Mouse (Mus musculus): Measurements from ENCODE around the gene Mphosph8. TPM values are rescaled to one million over a fixed set of nuclear protein-coding genes. Genes with fewer than 3 reads are reported as not detected.

Mphosph8 gene
- polyA plus RNA-seq (2015; fragmentation: Nextera tagmentation; extraction: Ambion mirVana), result 42.4 TPM in 2 replicates

- H3K27ac ChIP-seq (ENCODE audit: low read length), result peak within 1 kb of the TSS; percentile 86
- H3K9ac ChIP-seq (ENCODE audit: low read depth, low read length), result peak within 1 kb of the TSS; percentile 71
- ATAC-seq, result peak; percentile 100
- H3K4me1 ChIP-seq (ENCODE audit: control insufficient read depth, insufficient read depth, low read length), result peaks cover 20% of the 10 kb centered on the region
- H3K4me2 ChIP-seq (ENCODE audit: low read length), result peak within 1 kb of the TSS; percentile 80
- WGBS, result under 1% methylated on average over 70 of the region's 70 CpGs
- H3K27me3 ChIP-seq (ENCODE audit: control insufficient read depth, insufficient read depth, low read depth, low read length), result no peaks in the 10 kb centered on the region
- peaks cover 9% of the 10 kb centered on the region; the same call in 1 of the 2 replicates for H3K36me3 ChIP-seq (ENCODE audit: control insufficient read depth, insufficient read depth, low read length)
- no peaks in the 10 kb centered on the region for H3K9me3 ChIP-seq (replicated peaks; ENCODE audit: control insufficient read depth, low read length, poor library complexity, severe bottlenecking)
- peak within 1 kb of the TSS; percentile 57 for H3K4me3 ChIP-seq (ENCODE audit: low read depth, low read length)
Measured at GRCm38 (mm10) chr14:56667969-56668802, at the start of gene Mphosph8. Gene Mphosph8 (plus strand): TSS chr14:56668248.

- H3K9ac ChIP-seq (ENCODE audit: low read depth, low read length), result no peak overlapping the region
- 93% methylated on average over 8 of the region's 8 CpGs for WGBS
Measured at GRCm38 (mm10) chr14:56620425-56620824, 47.6 kb upstream of the Mphosph8 start.

GRCm38 (mm10) chr14:56626202-56626601 lies 41.8 kb upstream of the Mphosph8 start:
- no peak overlapping the region for H3K4me3 ChIP-seq (ENCODE audit: low read depth, low read length)
- no peaks in the 10 kb centered on the region for H3K9me3 ChIP-seq (replicated peaks; ENCODE audit: control insufficient read depth, low read length, poor library complexity, severe bottlenecking)
- WGBS, result 90% methylated on average over 4 of the region's 4 CpGs
- no peak overlapping the region for H3K4me2 ChIP-seq (ENCODE audit: low read length)
- H3K27me3 ChIP-seq (ENCODE audit: control insufficient read depth, insufficient read depth, low read depth, low read length), result no peaks in the 10 kb centered on the region
- H3K9ac ChIP-seq (ENCODE audit: low read depth, low read length), result no peak overlapping the region
- no peaks in the 10 kb centered on the region for H3K36me3 ChIP-seq (ENCODE audit: control insufficient read depth, insufficient read depth, low read length)
- no peaks in the 10 kb centered on the region for H3K4me1 ChIP-seq (ENCODE audit: control insufficient read depth, insufficient read depth, low read length)
- no peak for ATAC-seq
- no peak overlapping the region for H3K27ac ChIP-seq (ENCODE audit: low read length)

More at GRCm38 (mm10) chr14:56620425-56620824, 47.6 kb upstream of the Mphosph8 start:
- no peak overlapping the region for H3K4me2 ChIP-seq (ENCODE audit: low read length)
- no peaks in the 10 kb centered on the region for H3K9me3 ChIP-seq (replicated peaks; ENCODE audit: control insufficient read depth, low read length, poor library complexity, severe bottlenecking)
- H3K27me3 ChIP-seq (ENCODE audit: control insufficient read depth, insufficient read depth, low read depth, low read length), result no peaks in the 10 kb centered on the region
- no peak for ATAC-seq
- no peak overlapping the region for H3K4me3 ChIP-seq (ENCODE audit: low read depth, low read length)
- H3K27ac ChIP-seq (ENCODE audit: low read length), result no peak overlapping the region
- H3K4me1 ChIP-seq (ENCODE audit: control insufficient read depth, insufficient read depth, low read length), result no peaks in the 10 kb centered on the region
- no peaks in the 10 kb centered on the region for H3K36me3 ChIP-seq (ENCODE audit: control insufficient read depth, insufficient read depth, low read length)

- no peak for ATAC-seq
- no peaks in the 10 kb centered on the region for H3K27me3 ChIP-seq (ENCODE audit: control insufficient read depth, insufficient read depth, low read depth, low read length)
- H3K27ac ChIP-seq (ENCODE audit: low read length), result no peak overlapping the region
- no peaks in the 10 kb centered on the region for H3K36me3 ChIP-seq (ENCODE audit: control insufficient read depth, insufficient read depth, low read length)
- no peak overlapping the region for H3K4me2 ChIP-seq (ENCODE audit: low read length)
- no peak overlapping the region for H3K9ac ChIP-seq (ENCODE audit: low read depth, low read length)
- no peaks in the 10 kb centered on the region for H3K4me1 ChIP-seq (ENCODE audit: control insufficient read depth, insufficient read depth, low read length)
- WGBS, result 96% methylated on average over 3 of the region's 3 CpGs
- no peak overlapping the region for H3K4me3 ChIP-seq (ENCODE audit: low read depth, low read length)
- no peaks in the 10 kb centered on the region for H3K9me3 ChIP-seq (replicated peaks; ENCODE audit: control insufficient read depth, low read length, poor library complexity, severe bottlenecking)
Measured at GRCm38 (mm10) chr14:56628336-56628735, 39.7 kb upstream of the Mphosph8 start.

- no peak overlapping the region for H3K9ac ChIP-seq (ENCODE audit: low read depth, low read length)
- H3K27ac ChIP-seq (ENCODE audit: low read length), result no peak overlapping the region
- 96% methylated on average over 2 of the region's 2 CpGs for WGBS
- H3K9me3 ChIP-seq (replicated peaks; ENCODE audit: control insufficient read depth, low read length, poor library complexity, severe bottlenecking), result no peaks in the 10 kb centered on the region
- no peak overlapping the region for H3K4me2 ChIP-seq (ENCODE audit: low read length)
- no peak for ATAC-seq
- H3K4me1 ChIP-seq (ENCODE audit: control insufficient read depth, insufficient read depth, low read length), result no peaks in the 10 kb centered on the region
- H3K36me3 ChIP-seq (ENCODE audit: control insufficient read depth, insufficient read depth, low read length), result no peaks in the 10 kb centered on the region
- H3K4me3 ChIP-seq (ENCODE audit: low read depth, low read length), result no peak overlapping the region
- no peaks in the 10 kb centered on the region for H3K27me3 ChIP-seq (ENCODE audit: control insufficient read depth, insufficient read depth, low read depth, low read length)
Measured at GRCm38 (mm10) chr14:56631109-56631508, 36.9 kb upstream of the Mphosph8 start.

- no peak for ATAC-seq
- Histone ChIP-seq H3K27me3 (ENCODE audit: control insufficient read depth, insufficient read depth, low read depth, low read length) (no peaks in the 10 kb centered on the region), H3K27ac (ENCODE audit: low read length) (no peak overlapping the region), H3K36me3 (ENCODE audit: control insufficient read depth, insufficient read depth, low read length) (no peaks in the 10 kb centered on the region), H3K4me3 (ENCODE audit: low read depth, low read length) (no peak overlapping the region), H3K4me2 (ENCODE audit: low read length) (no peak overlapping the region), H3K9ac (ENCODE audit: low read depth, low read length) (no peak overlapping the region), H3K9me3 (replicated peaks; ENCODE audit: control insufficient read depth, low read length, poor library complexity, severe bottlenecking) (no peaks in the 10 kb centered on the region), H3K4me1 (ENCODE audit: control insufficient read depth, insufficient read depth, low read length) (no peaks in the 10 kb centered on the region)
- WGBS, result 62% methylated on average over 7 of the region's 7 CpGs
Measured at GRCm38 (mm10) chr14:56647206-56647605, 20.8 kb upstream of the Mphosph8 start.

GRCm38 (mm10) chr14:56649448-56649847 lies 18.6 kb upstream of the Mphosph8 start:
- Histone ChIP-seq H3K4me3 (ENCODE audit: low read depth, low read length) (no peak overlapping the region), H3K9ac (ENCODE audit: low read depth, low read length) (no peak overlapping the region), H3K27me3 (ENCODE audit: control insufficient read depth, insufficient read depth, low read depth, low read length) (no peaks in the 10 kb centered on the region), H3K36me3 (ENCODE audit: control insufficient read depth, insufficient read depth, low read length) (no peaks in the 10 kb centered on the region), H3K9me3 (replicated peaks; ENCODE audit: control insufficient read depth, low read length, poor library complexity, severe bottlenecking) (no peaks in the 10 kb centered on the region), H3K4me2 (ENCODE audit: low read length) (no peak overlapping the region), H3K4me1 (ENCODE audit: control insufficient read depth, insufficient read depth, low read length) (no peaks in the 10 kb centered on the region), H3K27ac (ENCODE audit: low read length) (no peak overlapping the region)
- no peak for ATAC-seq

GRCm38 (mm10) chr14:56665651-56666050 lies 2.4 kb upstream of the Mphosph8 start:
- Histone ChIP-seq H3K4me2 (ENCODE audit: low read length) (no peak overlapping the region), H3K27ac (ENCODE audit: low read length) (no peak overlapping the region), H3K36me3 (ENCODE audit: control insufficient read depth, insufficient read depth, low read length) (no peaks in the 10 kb centered on the region), H3K9me3 (replicated peaks; ENCODE audit: control insufficient read depth, low read length, poor library complexity, severe bottlenecking) (no peaks in the 10 kb centered on the region), H3K4me1 (ENCODE audit: control insufficient read depth, insufficient read depth, low read length) (peaks cover 20% of the 10 kb centered on the region), H3K4me3 (ENCODE audit: low read depth, low read length) (no peak overlapping the region), H3K9ac (ENCODE audit: low read depth, low read length) (no peak overlapping the region), H3K27me3 (ENCODE audit: control insufficient read depth, insufficient read depth, low read depth, low read length) (no peaks in the 10 kb centered on the region)
- WGBS, result 81% methylated on average over 5 of the region's 5 CpGs
- no peak for ATAC-seq

GRCm38 (mm10) chr14:56666909-56667308 lies 1.1 kb upstream of the Mphosph8 start:
- ATAC-seq, result no peak
- no peak overlapping the region for H3K9ac ChIP-seq (ENCODE audit: low read depth, low read length)

More at GRCm38 (mm10) chr14:56666909-56667308, 1.1 kb upstream of the Mphosph8 start:
- Histone ChIP-seq H3K4me2 (ENCODE audit: low read length) (peak overlapping the region; percentile 62), H3K4me3 (ENCODE audit: low read depth, low read length) (no peak overlapping the region; the same call in 1 of the 2 replicates), H3K27me3 (ENCODE audit: control insufficient read depth, insufficient read depth, low read depth, low read length) (no peaks in the 10 kb centered on the region), H3K9me3 (replicated peaks; ENCODE audit: control insufficient read depth, low read length, poor library complexity, severe bottlenecking) (no peaks in the 10 kb centered on the region), H3K36me3 (ENCODE audit: control insufficient read depth, insufficient read depth, low read length) (no peaks in the 10 kb centered on the region), H3K27ac (ENCODE audit: low read length) (no peak overlapping the region), H3K4me1 (ENCODE audit: control insufficient read depth, insufficient read depth, low read length) (peaks cover 20% of the 10 kb centered on the region)
- WGBS, result 84% methylated on average over 3 of the region's 3 CpGs
